In the genomic region with DNA sequence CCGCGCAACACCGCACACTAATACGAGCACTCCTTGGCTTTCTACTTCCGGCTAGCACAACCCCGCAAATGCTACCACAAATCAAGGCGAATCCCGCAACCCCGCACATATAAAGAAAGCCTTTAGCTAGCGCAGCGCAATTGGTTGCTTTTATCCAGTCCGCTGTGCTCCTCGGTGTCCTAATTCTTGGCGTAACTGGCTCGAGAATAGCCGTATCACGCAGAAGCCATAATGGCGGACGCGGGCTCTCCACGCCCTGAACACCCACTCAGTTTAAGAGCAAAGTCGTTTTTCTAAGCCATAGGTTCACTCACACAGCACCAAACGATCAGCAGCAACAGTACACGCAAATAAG, we compare ENCODE assay signal across 7 mouse cellular contexts.
DNase-seq lines count a peak whose midpoint lies in the region; ATAC-seq and TF ChIP-seq lines count a peak whose summit lies in the region.

No protein-coding gene starts in this region.

- no peaks in the 10 kb centered on the region for H3K27me3 ChIP-seq in heart, postnatal 0 days (ENCODE audit: control insufficient read depth, insufficient read depth, low read length)
- H3K27me3 ChIP-seq in liver, embryonic 11.5 days (replicated peaks; ENCODE audit: control insufficient read depth, insufficient read depth, low read length): no peaks in the 10 kb centered on the region
- no peaks in the 10 kb centered on the region for H3K27me3 ChIP-seq in stomach, embryonic 15.5 days (replicated peaks)

- peak; percentile 18 for DNase-seq in lung, postnatal 25 days (ENCODE audit: low spot score)
- DNase-seq in lung, postnatal 14 days: no peak
- DNase-seq in heart, postnatal 0 days (ENCODE audit: low spot score): no peak
- DNase-seq in liver, embryonic 11.5 days (ENCODE audit: low spot score): no peak
- no peak for DNase-seq in embryo, embryonic 10 days (ENCODE audit: low spot score)
- no peak for DNase-seq in ovary, adult 18-20 months (ENCODE audit: low spot score)

- H3K4me1 ChIP-seq in heart, postnatal 0 days (ENCODE audit: control insufficient read depth, insufficient read depth): no peaks in the 10 kb centered on the region
- H3K4me1 ChIP-seq in liver, embryonic 11.5 days (replicated peaks; ENCODE audit: control insufficient read depth, insufficient read depth, low read length): no peaks in the 10 kb centered on the region
- no peaks in the 10 kb centered on the region for H3K4me1 ChIP-seq in stomach, embryonic 15.5 days

- H3K9ac ChIP-seq in heart, postnatal 0 days (replicated peaks; ENCODE audit: low read depth, low read length): peak overlapping the region; percentile 66
- peak overlapping the region; percentile 70 for H3K9ac ChIP-seq in liver, embryonic 11.5 days (ENCODE audit: low read depth, low read length)
- no peak overlapping the region for H3K9ac ChIP-seq in stomach, embryonic 15.5 days

- no peaks in the 10 kb centered on the region for H3K9me3 ChIP-seq in heart, postnatal 0 days (replicated peaks; ENCODE audit: control insufficient read depth, low read length)
- H3K9me3 ChIP-seq in liver, embryonic 11.5 days (ENCODE audit: control insufficient read depth, low read length): no peaks in the 10 kb centered on the region
- no peaks in the 10 kb centered on the region for H3K9me3 ChIP-seq in stomach, embryonic 15.5 days

- ATAC-seq in heart, postnatal 0 days (ENCODE audit: insufficient read depth, low read depth): no peak
- ATAC-seq in liver, embryonic 11.5 days (replicated peaks; ENCODE audit: low FRiP score): no peak
- ATAC-seq in stomach, embryonic 15.5 days (ENCODE audit: insufficient read depth, low FRiP score, low read depth): no peak

- WGBS in heart, postnatal 0 days: 59% methylated on average over 24 of the region's 24 CpGs
- 73% methylated on average over 24 of the region's 24 CpGs for WGBS in liver, embryonic 11.5 days
- WGBS in stomach, embryonic 15.5 days: 62% methylated on average over 24 of the region's 24 CpGs

- TF ChIP-seq EP300 in heart, postnatal 0 days (IDR thresholded peaks at IDR 0.05; ENCODE audit: low read depth): no peak

- no peak for TF ChIP-seq CTCF in heart, postnatal 0 days (IDR thresholded peaks at IDR 0.05; ENCODE audit: low read depth)

- H3K4me3 ChIP-seq in heart, postnatal 0 days (ENCODE audit: low read depth, low read length): peak overlapping the region; percentile 51
- peak overlapping the region; percentile 54 for H3K4me3 ChIP-seq in liver, embryonic 11.5 days (ENCODE audit: low read depth, low read length)
- H3K4me3 ChIP-seq in stomach, embryonic 15.5 days (replicated peaks): peak overlapping the region; percentile 40

- H3K27ac ChIP-seq in heart, postnatal 0 days (ENCODE audit: low read depth): peak overlapping the region; percentile 87
- peak overlapping the region; percentile 55; the same call in 1 of the 2 replicates for H3K27ac ChIP-seq in liver, embryonic 11.5 days (ENCODE audit: low read depth, low read length)
- H3K27ac ChIP-seq in stomach, embryonic 15.5 days: peak overlapping the region; percentile 81

- peak overlapping the region; percentile 57; the same call in 1 of the 2 replicates for H3K4me2 ChIP-seq in heart, postnatal 0 days (ENCODE audit: low read depth, low read length)
- H3K4me2 ChIP-seq in liver, embryonic 11.5 days: no peak overlapping the region
- H3K4me2 ChIP-seq in stomach, embryonic 15.5 days: no peak overlapping the region

- H3K36me3 ChIP-seq in heart, postnatal 0 days (replicated peaks; ENCODE audit: control insufficient read depth, insufficient read depth, low read length): no peaks in the 10 kb centered on the region
- H3K36me3 ChIP-seq in liver, embryonic 11.5 days (ENCODE audit: control insufficient read depth, insufficient read depth, low read length): peaks cover 2% of the 10 kb centered on the region; the same call in 1 of the 2 replicates
- H3K36me3 ChIP-seq in stomach, embryonic 15.5 days: no peaks in the 10 kb centered on the region
